Mouse (Mus musculus): Measurements from ENCODE around the gene Clca3a2. TPM values are rescaled to one million over a fixed set of nuclear protein-coding genes. Genes with fewer than 3 reads are reported as not detected.

Gene Clca3a2
- polyA plus RNA-seq, 2 experiments, result not detected

- 23% methylated on average over 8 of the region's 8 CpGs for WGBS (ENCODE audit: insufficient replicate concordance)
- Histone ChIP-seq H3K36me3 (replicated peaks; ENCODE audit: control insufficient read depth, insufficient read depth, low read depth) (no peaks in the 10 kb centered on the region), H3K4me2 (ENCODE audit: low read depth) (no peak overlapping the region), H3K9me3 (ENCODE audit: control insufficient read depth, low read length) (no peaks in the 10 kb centered on the region), H3K27ac (no peak overlapping the region), H3K4me1 (replicated peaks; ENCODE audit: control insufficient read depth in 2 of 2, insufficient read depth in 2 of 2, low read length in 1 of 2) (no peaks in the 10 kb centered on the region), H3K4me3 (ENCODE audit: insufficient read depth in 1 of 2, low read depth in 2 of 2, low read length in 2 of 2) (no peak overlapping the region), H3K9ac (replicated peaks) (no peak overlapping the region), H3K27me3 (ENCODE audit: control insufficient read depth, insufficient read depth, low read length) (no peaks in the 10 kb centered on the region)
- no peak for ATAC-seq (ENCODE audit: insufficient read depth)
- TF ChIP-seq EP300 (IDR thresholded peaks at IDR 0.05; ENCODE audit: low read depth), result no peak
- peak; percentile 49 for TF ChIP-seq CTCF (IDR thresholded peaks at IDR 0.05; ENCODE audit: low read depth)
- DNase-seq (ENCODE audit: low read depth in 3 of 3, low spot score in 3 of 3), result peak in 1 of 3 experiments; percentile 14
Measured at GRCm38 (mm10) chr3:144801861-144802260, 17.4 kb downstream of the Clca3a2 start.

- TF ChIP-seq CTCF (IDR thresholded peaks at IDR 0.05; ENCODE audit: low read depth) (no peak), EP300 (IDR thresholded peaks at IDR 0.05; ENCODE audit: low read depth) (peak; percentile 22; the same call in 1 of the 2 replicates)
- Histone ChIP-seq H3K27me3 (ENCODE audit: control insufficient read depth, insufficient read depth, low read length) (no peaks in the 10 kb centered on the region), H3K4me3 (ENCODE audit: insufficient read depth in 1 of 2, low read depth in 2 of 2, low read length in 2 of 2) (no peak overlapping the region), H3K4me2 (ENCODE audit: low read depth) (peak overlapping the region; percentile 41), H3K9ac (replicated peaks) (no peak overlapping the region), H3K36me3 (replicated peaks; ENCODE audit: control insufficient read depth, insufficient read depth, low read depth) (no peaks in the 10 kb centered on the region), H3K9me3 (ENCODE audit: control insufficient read depth, low read length) (no peaks in the 10 kb centered on the region), H3K27ac (no peak overlapping the region), H3K4me1 (replicated peaks; ENCODE audit: control insufficient read depth in 2 of 2, insufficient read depth in 2 of 2, low read length in 1 of 2) (0 out of 4 replicates have a peak, but pooled peaks cover 0 to 2% of the 10 kb centered on the region in 2 experiments)
- no peak for DNase-seq (ENCODE audit: low read depth in 3 of 3, low spot score in 3 of 3)
- WGBS (ENCODE audit: insufficient replicate concordance), result 51% methylated on average over 11 of the region's 11 CpGs
- ATAC-seq (ENCODE audit: insufficient read depth), result peak; percentile 67; the same call in 1 of the 2 replicates
Measured at GRCm38 (mm10) chr3:144785181-144786148, 33.8 kb downstream of the Clca3a2 start.

DNA sequence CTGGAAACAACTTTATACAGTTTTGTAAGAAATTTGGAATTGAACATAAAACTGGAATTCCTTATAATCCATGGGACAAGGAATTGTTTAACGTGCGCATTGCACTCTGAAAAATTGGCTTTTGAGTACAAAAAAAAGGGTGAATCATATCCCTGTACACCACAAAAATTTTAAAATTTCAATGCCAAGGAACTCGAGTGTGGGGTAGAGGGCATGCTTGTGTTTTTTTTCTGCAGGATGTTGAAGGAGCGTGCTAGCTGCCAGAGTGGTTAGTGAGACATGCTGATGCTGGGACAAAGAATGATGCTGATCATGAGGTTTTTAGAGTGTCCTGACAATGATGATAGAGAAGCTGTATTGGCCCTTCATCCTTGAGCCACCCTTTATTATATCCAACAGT, 54.1 kb downstream of the Clca3a2 start:
- Histone ChIP-seq H3K9ac (replicated peaks) (no peak overlapping the region), H3K27ac (no peak overlapping the region), H3K9me3 (ENCODE audit: control insufficient read depth, low read length) (no peaks in the 10 kb centered on the region), H3K4me3 (ENCODE audit: insufficient read depth in 1 of 2, low read depth in 2 of 2, low read length in 2 of 2) (no peak overlapping the region), H3K27me3 (ENCODE audit: control insufficient read depth, insufficient read depth, low read length) (no peaks in the 10 kb centered on the region), H3K36me3 (replicated peaks; ENCODE audit: control insufficient read depth, insufficient read depth, low read depth) (no peaks in the 10 kb centered on the region), H3K4me1 (replicated peaks; ENCODE audit: control insufficient read depth in 2 of 2, insufficient read depth in 2 of 2, low read length in 1 of 2) (no peaks in the 10 kb centered on the region; a peak in 1 of 4 replicates), H3K4me2 (ENCODE audit: low read depth) (no peak overlapping the region)
- TF ChIP-seq CTCF (IDR thresholded peaks at IDR 0.05; ENCODE audit: low read depth), result no peak
- ATAC-seq (ENCODE audit: insufficient read depth), result no peak
- DNase-seq (ENCODE audit: low read depth in 3 of 3, low spot score in 3 of 3), result no peak
- 68% methylated on average over 4 of the region's 4 CpGs for WGBS (ENCODE audit: insufficient replicate concordance)

DNA sequence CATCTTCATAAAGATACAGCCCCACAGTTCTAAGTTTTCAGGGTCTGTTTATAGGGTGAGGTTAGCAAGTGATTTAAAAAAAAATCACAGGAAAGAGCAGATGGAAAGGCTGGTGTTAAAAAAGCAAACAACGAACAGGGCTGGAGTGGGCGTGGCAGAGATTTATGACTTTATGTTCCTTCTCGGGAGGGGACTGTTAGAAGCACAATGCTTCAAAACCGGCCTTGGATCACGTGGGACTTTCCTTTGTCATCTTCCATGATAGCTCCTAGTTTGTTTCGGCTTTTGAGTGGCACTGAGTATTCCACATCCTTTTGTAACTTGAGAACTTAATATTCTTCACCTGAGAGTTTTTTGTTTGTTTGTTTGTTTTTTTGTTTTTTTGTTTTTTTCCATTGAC, 57.8 kb downstream of the Clca3a2 start:
- Histone ChIP-seq H3K4me2 (ENCODE audit: low read depth) (peak overlapping the region; percentile 17; the same call in 1 of the 2 replicates), H3K9ac (replicated peaks) (no peak overlapping the region), H3K36me3 (replicated peaks; ENCODE audit: control insufficient read depth, insufficient read depth, low read depth) (no peaks in the 10 kb centered on the region), H3K4me1 (replicated peaks; ENCODE audit: control insufficient read depth in 2 of 2, insufficient read depth in 2 of 2, low read length in 1 of 2) (no peaks in the 10 kb centered on the region; a peak in 1 of 4 replicates), H3K4me3 (ENCODE audit: insufficient read depth in 1 of 2, low read depth in 2 of 2, low read length in 2 of 2) (no peak overlapping the region), H3K27me3 (ENCODE audit: control insufficient read depth, insufficient read depth, low read length) (no peaks in the 10 kb centered on the region), H3K9me3 (ENCODE audit: control insufficient read depth, low read length) (no peaks in the 10 kb centered on the region), H3K27ac (no peak overlapping the region)
- DNase-seq (ENCODE audit: low read depth in 3 of 3, low spot score in 3 of 3) (no peak), ATAC-seq (ENCODE audit: insufficient read depth) (no peak)
- WGBS (ENCODE audit: insufficient replicate concordance), result 38% methylated on average over 6 of the region's 6 CpGs
- TF ChIP-seq EP300 (IDR thresholded peaks at IDR 0.05; ENCODE audit: low read depth) (no peak), CTCF (IDR thresholded peaks at IDR 0.05; ENCODE audit: low read depth) (no peak)

DNA sequence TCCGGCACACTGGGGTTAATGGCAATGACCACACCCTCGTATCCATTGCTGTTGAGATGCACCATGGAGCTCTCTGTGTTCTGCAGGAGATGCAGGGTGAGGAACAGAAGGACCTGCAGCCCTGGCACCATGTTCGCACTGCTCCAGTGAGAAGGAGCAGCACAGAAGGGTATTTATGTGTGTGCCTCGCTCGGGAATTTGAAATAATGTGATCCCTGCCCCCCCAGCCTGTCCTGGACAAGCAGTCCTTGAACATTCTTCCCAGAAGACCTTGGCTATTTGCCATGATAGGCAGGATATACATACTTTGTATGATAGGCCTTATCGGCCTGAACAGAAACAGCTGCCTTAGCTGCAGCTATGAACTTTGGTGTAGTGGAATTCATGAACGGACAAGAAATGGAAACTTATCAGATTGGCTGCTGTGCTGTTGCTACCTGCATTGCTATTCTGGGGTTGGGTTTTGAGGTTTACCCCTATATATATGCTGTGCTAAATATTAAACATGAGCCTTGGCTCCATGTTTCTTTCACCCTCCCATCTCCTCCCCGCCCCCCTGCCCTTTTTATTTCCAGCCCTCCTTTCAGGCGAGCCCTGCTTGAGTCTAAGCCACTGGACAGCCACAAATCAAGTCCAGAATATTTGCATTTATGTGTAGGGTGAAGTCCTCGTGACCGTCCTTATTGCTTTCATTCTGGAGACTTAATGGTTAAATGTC, 58.5 kb downstream of the Clca3a2 start, which contains the start of gene Clca3a1:
TSS of gene Clca3a1 (minus strand) at position 386 of the 718 bp plus-strand sequence.
- Histone ChIP-seq H3K4me1 (replicated peaks; ENCODE audit: control insufficient read depth in 2 of 2, insufficient read depth in 2 of 2, low read length in 1 of 2) (no peaks in the 10 kb centered on the region; a peak in 1 of 4 replicates), H3K9ac (replicated peaks) (no peak within 1 kb of the TSS), H3K4me3 (ENCODE audit: insufficient read depth in 1 of 2, low read depth in 2 of 2, low read length in 2 of 2) (no peak within 1 kb of the TSS), H3K36me3 (replicated peaks; ENCODE audit: control insufficient read depth, insufficient read depth, low read depth) (no peaks in the 10 kb centered on the region), H3K27me3 (ENCODE audit: control insufficient read depth, insufficient read depth, low read length) (no peaks in the 10 kb centered on the region), H3K27ac (no peak within 1 kb of the TSS), H3K4me2 (ENCODE audit: low read depth) (peak within 1 kb of the TSS; percentile 17; the same call in 1 of the 2 replicates), H3K9me3 (ENCODE audit: control insufficient read depth, low read length) (no peaks in the 10 kb centered on the region)
- ATAC-seq (ENCODE audit: insufficient read depth), result peak; percentile 86
- WGBS (ENCODE audit: insufficient replicate concordance), result 49% methylated on average over 10 of the region's 11 CpGs
- DNase-seq (ENCODE audit: low read depth in 3 of 3, low spot score in 3 of 3), result peak; percentile 6 to 19 (median 17)
- TF ChIP-seq CTCF (IDR thresholded peaks at IDR 0.05; ENCODE audit: low read depth) (no peak), EP300 (IDR thresholded peaks at IDR 0.05; ENCODE audit: low read depth) (peak; percentile 58; the same call in 1 of the 2 replicates)
